Mouse (Mus musculus): ENCODE data around the gene Nfkbiz. TPM values are rescaled to one million over a fixed set of nuclear protein-coding genes. Genes with fewer than 3 reads are reported as not detected.

The Nfkbiz gene
- polyA plus RNA-seq, 2 experiments, result 1.7 to 2.4 TPM

GRCm38 (mm10) chr16:55776329-55776728, 62.4 kb downstream of the Nfkbiz start:
- no peak for TF ChIP-seq CTCF (IDR thresholded peaks at IDR 0.05; ENCODE audit: low read depth)
- no peak for TF ChIP-seq EP300 (IDR thresholded peaks at IDR 0.05; ENCODE audit: low read depth)
- WGBS (ENCODE audit: insufficient replicate concordance), result 42% methylated on average over 11 of the region's 11 CpGs
- H3K27ac ChIP-seq, result no peak overlapping the region
- no peaks in the 10 kb centered on the region for H3K27me3 ChIP-seq (ENCODE audit: control insufficient read depth, insufficient read depth, low read length)
- no peak overlapping the region for H3K9ac ChIP-seq (replicated peaks)
- DNase-seq (ENCODE audit: low read depth in 3 of 3, low spot score in 3 of 3) (no peak), ATAC-seq (ENCODE audit: insufficient read depth) (no peak)
- H3K9me3 ChIP-seq (ENCODE audit: control insufficient read depth, low read length), result no peaks in the 10 kb centered on the region
- no peaks in the 10 kb centered on the region for H3K36me3 ChIP-seq (replicated peaks; ENCODE audit: control insufficient read depth, insufficient read depth, low read depth)
- H3K4me3 ChIP-seq (ENCODE audit: insufficient read depth in 1 of 2, low read depth in 2 of 2, low read length in 2 of 2), result no peak overlapping the region
- no peak overlapping the region for H3K4me2 ChIP-seq (ENCODE audit: low read depth)
- H3K4me1 ChIP-seq (replicated peaks; ENCODE audit: control insufficient read depth in 2 of 2, insufficient read depth in 2 of 2, low read length in 1 of 2), result no peaks in the 10 kb centered on the region

- TF ChIP-seq CTCF (IDR thresholded peaks at IDR 0.05; ENCODE audit: low read depth) (no peak), EP300 (IDR thresholded peaks at IDR 0.05; ENCODE audit: low read depth) (no peak)
- Histone ChIP-seq H3K9me3 (ENCODE audit: control insufficient read depth, low read length) (no peaks in the 10 kb centered on the region), H3K4me1 (replicated peaks; ENCODE audit: control insufficient read depth in 2 of 2, insufficient read depth in 2 of 2, low read length in 1 of 2) (no peaks in the 10 kb centered on the region), H3K27me3 (ENCODE audit: control insufficient read depth, insufficient read depth, low read length) (no peaks in the 10 kb centered on the region), H3K27ac (no peak overlapping the region), H3K9ac (replicated peaks) (no peak overlapping the region), H3K4me2 (ENCODE audit: low read depth) (no peak overlapping the region), H3K36me3 (replicated peaks; ENCODE audit: control insufficient read depth, insufficient read depth, low read depth) (no peaks in the 10 kb centered on the region), H3K4me3 (ENCODE audit: insufficient read depth in 1 of 2, low read depth in 2 of 2, low read length in 2 of 2) (no peak overlapping the region)
- WGBS (ENCODE audit: insufficient replicate concordance), result 64% methylated on average over 3 of the region's 3 CpGs
- ATAC-seq (ENCODE audit: insufficient read depth) (no peak), DNase-seq (ENCODE audit: low read depth in 3 of 3, low spot score in 3 of 3) (no peak)
Measured at GRCm38 (mm10) chr16:55770247-55770646, 68.5 kb downstream of the Nfkbiz start.

Other genes with a start within 250 kb of the Nfkbiz start
- gene Nxpe3, start 56.4 kb upstream of the Nfkbiz start, polyA plus RNA-seq (2012; rRNA removed), result 0.62 and 0.83 TPM in 2 replicates
- 0.33 and 0.45 TPM in 2 replicates for gene Nxpe3, start 56.4 kb upstream of the Nfkbiz start, polyA plus RNA-seq (2014; fragmentation: Nextera tagmentation; extraction: Ambion mirVana)
- gene Cep97, start 96.0 kb upstream of the Nfkbiz start, polyA plus RNA-seq (2012; rRNA removed), result 1.5 and 2.0 TPM in 2 replicates
- 3.9 and 5.4 TPM in 2 replicates for gene Cep97, start 96.0 kb upstream of the Nfkbiz start, polyA plus RNA-seq (2014; fragmentation: Nextera tagmentation; extraction: Ambion mirVana)
- 155 and 464 TPM in 2 replicates for gene Rpl24, start 127.4 kb upstream of the Nfkbiz start, polyA plus RNA-seq (2012; rRNA removed)
- 477 and 499 TPM in 2 replicates for gene Rpl24, start 127.4 kb upstream of the Nfkbiz start, polyA plus RNA-seq (2014; fragmentation: Nextera tagmentation; extraction: Ambion mirVana)
- gene Zbtb11, start 135.0 kb upstream of the Nfkbiz start, polyA plus RNA-seq (2012; rRNA removed), result 3.1 and 5.1 TPM in 2 replicates
- 8.4 and 9.5 TPM in 2 replicates for gene Zbtb11, start 135.0 kb upstream of the Nfkbiz start, polyA plus RNA-seq (2014; fragmentation: Nextera tagmentation; extraction: Ambion mirVana)
- gene Pcnp, start 190.8 kb upstream of the Nfkbiz start, polyA plus RNA-seq (2012; rRNA removed), result 22.2 and 33.6 TPM in 2 replicates
- gene Pcnp, start 190.8 kb upstream of the Nfkbiz start, polyA plus RNA-seq (2014; fragmentation: Nextera tagmentation; extraction: Ambion mirVana), result 102 and 107 TPM in 2 replicates
- 3.2 and 6.1 TPM in 2 replicates for gene Trmt10c, start 198.9 kb upstream of the Nfkbiz start, polyA plus RNA-seq (2012; rRNA removed)
- 16.1 and 17.7 TPM in 2 replicates for gene Trmt10c, start 198.9 kb upstream of the Nfkbiz start, polyA plus RNA-seq (2014; fragmentation: Nextera tagmentation; extraction: Ambion mirVana)
- 6.9 and 8.7 TPM in 2 replicates for gene Senp7, start 209.4 kb upstream of the Nfkbiz start, polyA plus RNA-seq (2012; rRNA removed)
- gene Senp7, start 209.4 kb upstream of the Nfkbiz start, polyA plus RNA-seq (2014; fragmentation: Nextera tagmentation; extraction: Ambion mirVana), result 15.5 and 16.9 TPM in 2 replicates

Data from liver, embryonic 14.5 days (tissue).